Mouse (Mus musculus) stomach, postnatal 0 days (tissue): Measurements from ENCODE around the gene Sesn1.

ENCODE experiments used
- CTCF ChIP-seq: IDR thresholded peaks from 2 replicates; pipeline ENCODE4 v1.5.1; 2016; ENCODE audit warnings: antibody characterized with exemption, low read depth, mild to moderate bottlenecking, moderate library complexity
- EP300 ChIP-seq: optimal IDR thresholded peaks from 2 replicates; pipeline ENCODE3; 2016; ENCODE audit warnings: antibody characterized with exemption

DNA sequence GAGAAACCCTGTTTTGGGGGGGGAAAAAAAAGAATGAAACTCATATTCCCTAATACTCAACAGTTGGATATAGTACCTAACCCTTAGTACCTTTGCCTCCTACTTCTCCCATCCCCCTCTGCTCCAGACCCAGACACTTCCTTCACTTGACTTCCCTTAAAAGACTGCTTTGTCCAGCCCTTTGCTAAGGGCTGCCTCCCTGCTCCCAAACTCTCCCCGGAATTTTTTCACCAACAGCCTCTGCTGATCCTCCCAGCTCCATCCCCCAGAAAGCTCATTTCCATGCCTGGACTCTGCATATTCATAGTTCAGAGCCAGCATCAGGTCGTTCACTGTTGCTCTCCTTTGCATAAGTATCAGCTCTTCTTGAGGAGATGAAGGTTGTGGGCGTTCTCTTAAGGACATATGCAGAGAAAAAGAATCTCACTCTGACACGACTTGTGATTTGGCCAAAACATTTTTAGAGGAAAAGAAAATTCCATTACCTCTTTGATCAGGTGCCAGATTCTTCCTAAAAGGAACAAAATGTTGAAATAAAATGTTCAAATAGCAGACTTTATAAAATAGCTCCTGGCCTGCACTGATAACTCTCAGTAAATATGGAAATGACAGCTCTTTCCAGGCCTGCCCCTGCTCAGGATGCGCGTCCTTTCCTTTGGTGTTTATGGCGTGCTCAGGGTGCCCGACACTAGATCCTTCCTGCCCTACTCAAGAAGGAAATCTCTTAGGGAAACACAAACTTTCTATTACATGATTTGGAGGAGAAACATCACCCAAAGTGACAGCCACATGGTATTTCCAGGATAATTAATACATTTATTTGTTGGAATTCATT, 74.2 kb downstream of the Sesn1 start:
- TF ChIP-seq CTCF (no peak), EP300 (no peak)
